Mouse (Mus musculus): ENCODE measurements at regions not wholly inside any gene's neighbourhood (a gene's known extent, or its start where the extent isn't known, plus 50 kb on each side); places are given as distances from the start of the nearest gene placed in this dataset.

DNA sequence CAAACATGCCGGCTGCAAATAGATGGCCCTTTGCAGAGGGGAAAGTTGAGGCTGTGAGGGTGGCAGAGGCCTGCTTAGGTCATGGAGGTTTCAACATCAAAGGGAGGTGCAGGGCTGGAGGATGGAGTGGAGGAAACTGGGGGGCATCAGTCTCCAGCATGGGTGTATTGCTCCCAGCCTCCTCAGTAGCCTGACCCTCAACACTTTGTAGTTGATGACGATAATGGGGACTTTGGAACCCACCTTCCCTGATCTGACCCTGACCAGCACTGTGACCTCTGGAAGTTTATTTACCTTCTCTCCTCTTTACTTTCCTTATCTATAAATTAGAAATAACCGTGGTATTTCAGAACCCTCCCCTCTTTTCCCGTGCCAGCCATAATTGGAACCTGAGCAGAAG is 56.2 kb downstream of the Gm26897 start:
- DNase-seq (ENCODE audit: extremely low spot score, low spot score): no peak

DNA sequence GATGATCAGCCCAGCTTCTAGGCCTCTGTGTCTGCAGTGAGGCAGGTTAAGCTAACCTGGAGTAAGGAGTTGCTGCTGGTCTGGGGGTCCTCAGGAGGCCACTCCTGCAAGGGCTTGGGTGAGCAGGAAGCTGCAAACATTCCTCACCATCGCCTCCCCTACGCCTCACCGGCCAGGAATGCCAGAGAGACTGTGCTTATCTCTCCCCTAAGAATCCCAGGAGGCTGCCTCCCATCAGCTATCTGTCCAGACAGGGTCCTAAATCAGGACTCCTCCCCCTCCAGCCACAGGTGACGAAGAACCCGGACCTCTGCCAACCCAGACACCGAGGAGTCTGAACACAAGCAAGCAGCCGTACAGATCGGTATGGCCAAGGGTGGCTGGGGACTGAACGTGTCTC is 56.8 kb downstream of the Gm26897 start:
- no peak for DNase-seq (ENCODE audit: extremely low spot score, low spot score)

DNA sequence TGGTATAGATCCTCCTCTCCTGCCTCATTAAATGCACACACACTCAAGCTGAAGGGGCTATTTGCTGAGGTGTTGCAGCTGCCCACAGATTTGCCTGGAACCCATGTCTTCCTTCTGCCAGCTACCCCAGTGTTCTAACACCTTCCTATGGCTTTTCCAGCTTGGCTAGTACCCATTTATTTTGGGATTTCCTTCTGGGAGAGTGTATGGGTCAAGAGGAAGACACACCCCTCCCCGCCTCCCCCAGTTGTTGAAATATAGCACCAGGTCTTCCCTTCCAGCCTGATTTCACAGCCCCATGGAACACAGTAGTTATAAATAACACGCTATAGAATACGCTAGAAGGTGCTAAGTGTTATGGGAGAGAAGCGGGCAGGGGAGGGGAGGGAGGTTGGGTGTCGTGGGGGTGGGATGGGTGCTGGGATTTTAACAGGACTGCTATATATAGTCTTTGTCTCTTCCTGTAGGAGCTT is 57.4 kb downstream of the Gm26897 start:
- no peak for DNase-seq (ENCODE audit: extremely low spot score, low spot score)

DNA sequence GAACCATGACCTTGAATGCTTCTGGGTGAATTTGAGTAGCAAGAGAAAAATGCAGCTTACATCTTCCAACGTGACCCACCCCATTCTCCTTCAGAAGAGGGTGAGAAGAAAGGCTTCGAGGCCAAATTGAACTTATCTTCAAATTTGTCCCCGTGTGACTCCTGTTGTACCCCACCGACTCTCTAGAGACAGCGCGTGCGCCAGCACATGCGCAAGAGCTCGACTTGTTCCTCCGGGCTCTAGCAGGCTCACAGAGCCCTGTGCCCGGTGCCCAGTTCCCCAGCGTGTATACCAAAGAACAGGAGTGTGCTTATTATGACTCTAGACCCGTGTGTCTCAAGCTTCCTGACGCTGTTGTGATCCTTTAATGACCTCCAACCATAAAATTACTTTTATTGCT is 59.0 kb downstream of the Gm26897 start:
- no peak for DNase-seq (ENCODE audit: extremely low spot score, low spot score)

DNA sequence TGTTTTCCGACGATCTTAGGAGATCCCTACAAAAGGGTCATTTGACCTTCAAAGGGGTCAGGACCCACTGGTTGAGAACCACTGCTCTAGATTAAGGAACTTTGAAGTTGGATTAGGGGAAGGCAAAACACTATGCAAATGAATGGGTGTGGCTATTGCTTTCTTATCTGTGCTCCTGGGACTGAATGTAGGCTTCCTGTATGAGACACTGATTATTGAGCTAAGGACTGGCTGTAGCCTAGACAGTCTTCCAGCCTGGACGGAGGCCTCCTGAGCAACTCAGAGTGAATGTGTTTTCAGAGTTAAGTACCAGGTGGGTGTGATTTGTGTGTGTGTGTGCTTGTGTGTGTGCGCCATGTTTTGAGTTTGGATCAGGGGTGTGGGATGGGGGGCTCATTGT is 59.5 kb downstream of the Gm26897 start:
- DNase-seq (ENCODE audit: extremely low spot score, low spot score): no peak

DNA sequence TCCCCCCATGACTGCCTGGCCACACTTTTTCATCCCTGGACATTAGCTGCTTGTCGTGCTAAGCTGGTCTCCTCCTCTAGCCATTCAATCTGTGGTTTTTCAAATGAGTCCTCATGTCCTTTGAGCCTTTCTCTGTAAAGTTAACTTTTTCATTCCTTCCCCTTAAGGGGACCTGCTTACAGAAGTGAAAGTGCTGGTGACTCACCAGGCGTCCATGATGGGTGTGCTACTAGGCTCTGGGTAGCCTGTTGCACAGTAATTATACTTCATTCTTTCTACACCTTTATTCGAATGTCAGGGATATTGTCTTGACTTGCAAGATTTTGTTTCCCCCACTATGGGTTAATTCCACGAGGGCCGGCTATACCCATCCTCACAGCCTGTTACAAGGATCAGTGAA is 63.2 kb downstream of the Gm26897 start:
- no peak for DNase-seq (ENCODE audit: extremely low spot score, low spot score)

DNA sequence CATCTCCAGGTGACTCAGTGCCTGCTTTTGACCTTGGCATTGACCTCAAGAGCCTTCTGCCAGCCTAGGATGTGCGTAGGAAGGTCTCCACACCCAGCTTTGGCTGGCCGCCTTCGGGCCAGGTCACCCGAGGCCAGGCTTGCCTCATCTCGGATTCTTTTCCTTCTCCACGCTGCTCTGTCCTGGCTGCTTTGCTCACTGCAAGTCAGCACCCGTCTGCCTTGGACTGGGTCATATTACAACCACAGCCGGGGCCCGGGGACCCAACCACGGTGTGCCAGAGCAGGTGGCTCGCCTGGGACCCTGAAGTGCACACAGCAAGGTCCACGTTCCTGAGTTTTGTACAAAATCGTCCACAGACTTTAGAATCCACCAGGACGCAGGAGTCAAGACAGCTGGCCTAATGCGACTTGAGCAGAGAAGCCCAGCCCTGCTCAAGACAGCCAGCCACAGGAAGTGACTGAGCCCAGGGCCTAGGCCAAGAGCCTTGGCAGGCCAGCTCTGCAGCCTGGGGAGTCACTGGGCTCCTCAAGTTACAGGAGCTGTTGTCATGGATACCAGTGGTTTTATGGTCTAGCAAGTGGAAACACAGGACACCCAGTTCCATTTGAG is 66.1 kb downstream of the Gm26897 start:
- peak; percentile 60 for DNase-seq (ENCODE audit: extremely low spot score, low spot score)

DNA sequence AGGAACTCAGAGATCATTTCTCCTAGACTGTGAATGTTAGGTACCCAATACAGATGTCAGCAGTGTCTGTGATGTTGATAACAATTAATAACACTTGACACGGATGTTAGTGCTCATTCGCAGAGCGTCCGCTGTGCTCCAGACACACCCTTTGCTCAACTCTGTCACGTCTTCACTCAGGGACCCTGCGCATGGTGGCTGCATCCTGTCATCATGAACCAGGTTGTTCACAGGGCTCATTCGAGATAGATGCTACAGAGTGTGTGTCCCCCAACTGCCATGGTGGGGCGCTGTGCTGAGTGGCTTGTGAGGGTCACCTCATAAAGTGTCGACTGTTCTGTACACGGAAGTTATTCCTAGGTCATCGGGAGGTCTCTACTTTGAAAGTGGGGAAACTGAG is 66.8 kb downstream of the Gm26897 start:
- no peak for DNase-seq (ENCODE audit: extremely low spot score, low spot score)

DNA sequence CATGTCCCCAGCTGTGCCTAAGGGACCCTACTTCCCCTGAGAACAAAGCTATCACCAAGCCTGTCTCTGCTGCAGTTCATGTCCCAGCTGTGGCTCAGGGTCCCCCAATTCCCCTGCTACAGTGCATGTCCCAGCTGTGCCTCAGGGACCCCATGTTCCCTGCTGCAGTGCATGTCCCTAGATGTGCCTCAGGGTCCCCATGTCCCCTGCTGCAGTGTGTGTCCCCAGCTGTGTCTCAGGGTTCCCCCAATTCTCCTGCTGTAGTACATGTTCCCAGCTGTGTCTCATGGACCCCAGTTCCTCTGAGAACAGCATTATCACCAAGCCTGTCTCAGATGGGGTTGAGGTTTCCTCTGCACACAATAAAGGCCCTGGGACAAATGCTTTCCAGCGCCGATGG is 67.3 kb downstream of the Gm26897 start:
- no peak for DNase-seq (ENCODE audit: extremely low spot score, low spot score)

DNA sequence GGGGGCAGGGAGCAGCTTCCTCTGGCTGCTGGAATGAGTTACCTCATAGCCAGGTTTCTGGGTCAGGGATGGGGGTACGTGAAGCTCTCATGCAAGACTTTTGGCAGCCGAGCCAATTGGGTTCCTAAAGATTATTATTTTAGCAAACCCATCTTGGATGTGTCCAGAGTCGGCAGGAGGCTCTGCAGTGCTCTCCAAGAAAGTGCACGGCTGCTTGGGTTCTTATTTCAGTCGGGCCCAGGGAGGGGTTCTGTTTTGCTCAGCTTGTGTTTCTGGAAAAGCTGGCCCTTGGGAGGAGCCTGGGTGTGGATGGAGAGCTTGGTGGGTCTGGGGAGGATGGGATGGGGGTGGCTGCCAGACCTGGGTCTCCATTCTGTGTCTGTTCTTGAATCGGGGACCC is 70.8 kb downstream of the Gm26897 start:
- no peak for DNase-seq (ENCODE audit: extremely low spot score, low spot score)

DNA sequence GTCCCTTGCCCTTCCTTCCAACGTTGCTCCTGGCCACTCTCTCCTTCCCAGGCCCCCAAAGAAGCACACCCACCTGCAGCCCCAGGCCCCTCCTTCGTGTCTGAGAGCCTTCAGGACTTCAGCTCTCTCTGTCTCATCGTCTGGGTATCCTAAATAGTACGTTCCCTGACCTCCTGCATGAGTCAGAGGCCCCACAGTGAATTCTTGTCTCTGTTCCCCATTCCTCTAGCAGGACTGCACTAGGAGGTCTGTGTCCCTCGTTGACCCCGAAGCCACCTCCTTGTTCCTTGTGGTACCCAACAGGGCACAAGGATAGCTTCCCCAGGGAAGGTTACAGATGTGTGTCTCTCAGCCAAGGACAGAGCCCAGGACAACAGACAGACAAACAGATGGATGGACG is 71.4 kb downstream of the Gm26897 start:
- no peak for DNase-seq (ENCODE audit: extremely low spot score, low spot score)

DNA sequence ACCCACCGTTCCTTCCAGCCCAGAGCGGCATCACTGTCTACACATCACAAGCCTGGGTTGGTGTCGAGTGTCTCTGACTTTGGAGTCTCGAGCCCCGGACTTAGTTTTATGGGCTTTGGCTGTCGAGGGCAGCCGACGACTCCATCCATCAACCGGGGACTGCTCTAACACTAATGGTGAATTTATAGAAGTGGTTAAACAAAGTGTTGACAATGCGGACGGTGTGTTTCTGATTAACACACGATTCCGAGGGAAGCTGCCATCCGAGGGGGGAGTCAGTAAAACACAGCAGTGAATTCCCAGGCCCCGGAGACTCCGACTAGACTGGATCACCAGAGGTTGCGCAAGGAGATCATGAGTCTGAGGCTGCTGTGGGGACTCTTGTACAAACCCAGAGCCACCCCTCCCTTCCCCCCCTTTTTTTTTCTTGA is 72.1 kb downstream of the Gm26897 start:
- DNase-seq (ENCODE audit: extremely low spot score, low spot score): no peak

DNA sequence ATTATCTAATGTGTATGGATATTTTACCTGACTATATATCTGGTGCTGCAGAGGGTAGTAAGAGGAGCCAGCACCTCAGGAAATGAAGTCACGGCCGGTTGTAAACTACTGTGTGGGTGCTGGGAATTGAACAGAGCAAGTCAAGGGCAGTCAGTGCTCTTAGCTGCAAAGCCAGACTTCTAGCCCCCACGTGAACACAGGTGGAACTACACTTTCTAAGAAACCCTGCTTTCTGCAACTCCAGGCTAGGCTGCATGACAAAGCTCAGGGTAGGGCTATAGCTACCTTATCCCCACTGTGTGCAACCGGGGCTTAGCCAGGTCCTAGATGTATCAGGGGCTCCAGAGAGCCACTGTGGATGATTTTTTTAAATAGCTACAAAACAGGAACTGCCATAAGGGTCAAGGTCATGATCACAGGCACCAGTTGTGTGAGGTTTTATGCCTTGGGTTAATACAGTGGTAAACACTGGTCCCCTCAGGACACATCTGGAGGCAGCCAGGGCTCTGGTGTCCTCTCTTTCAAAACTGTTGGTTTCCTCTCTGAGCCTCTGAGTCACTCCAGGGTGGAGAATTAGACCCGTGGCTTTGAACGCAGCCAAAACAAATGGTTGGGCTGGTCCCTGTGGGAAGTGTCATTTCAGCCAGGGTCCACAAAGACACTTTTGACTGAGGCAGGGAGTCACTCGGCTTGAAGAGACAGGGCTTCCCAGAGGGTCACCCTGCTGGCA is 76.5 kb downstream of the Gm26897 start:
- no peak for DNase-seq (ENCODE audit: extremely low spot score, low spot score)

DNA sequence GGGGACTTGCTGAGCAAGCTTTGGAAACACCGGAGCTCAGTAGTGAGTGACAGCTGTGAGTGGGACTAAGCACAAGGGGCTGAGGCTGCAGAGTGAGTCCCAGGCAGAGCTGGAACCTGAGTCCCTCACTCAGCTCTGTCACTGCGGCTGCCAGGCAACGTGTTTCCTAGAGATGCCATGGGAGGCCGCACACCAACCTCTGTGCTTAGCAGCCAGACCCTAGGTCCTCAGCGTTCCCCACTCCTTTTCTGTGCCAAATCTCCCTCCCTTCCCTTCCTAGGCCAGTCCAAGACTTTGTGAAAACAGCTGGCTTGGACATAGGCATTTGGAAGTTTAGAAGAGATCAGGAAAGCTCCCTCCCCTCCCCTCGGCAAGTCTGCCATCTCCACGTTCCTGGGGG is 78.9 kb downstream of the Gm26897 start:
- DNase-seq (ENCODE audit: extremely low spot score, low spot score): no peak

DNA sequence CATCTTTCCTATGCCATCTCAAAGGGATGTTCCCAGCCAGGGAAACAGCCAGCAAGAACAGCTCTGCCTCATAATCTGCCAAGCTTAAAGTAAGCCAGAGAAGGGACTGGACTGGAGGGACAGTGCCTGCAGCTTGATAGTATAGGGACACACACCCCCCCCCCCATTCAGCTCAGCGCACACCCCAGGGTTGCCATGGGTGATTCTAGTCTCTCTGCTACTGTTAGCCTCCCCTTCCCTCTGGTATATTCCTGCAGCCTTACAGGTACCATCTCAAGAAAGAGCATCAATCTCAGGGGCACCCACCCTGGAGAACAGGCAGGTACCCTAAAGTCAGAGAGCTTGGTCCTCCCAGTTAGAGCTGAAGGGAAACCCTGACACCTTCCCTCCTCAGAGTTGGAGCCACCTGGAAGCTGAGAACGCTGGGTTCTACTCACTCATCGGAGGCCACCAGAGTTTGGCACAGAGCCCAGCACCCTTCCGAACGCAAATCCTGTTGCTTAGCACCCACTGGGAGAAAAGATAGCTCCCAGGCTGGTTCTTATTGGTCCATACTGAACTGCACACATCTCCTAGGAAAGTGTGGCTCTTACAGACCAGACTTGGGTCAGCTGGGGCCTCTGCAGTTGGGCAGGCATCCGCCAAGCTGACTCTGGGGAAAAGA is 79.5 kb downstream of the Gm26897 start:
- DNase-seq (ENCODE audit: extremely low spot score, low spot score): no peak

DNA sequence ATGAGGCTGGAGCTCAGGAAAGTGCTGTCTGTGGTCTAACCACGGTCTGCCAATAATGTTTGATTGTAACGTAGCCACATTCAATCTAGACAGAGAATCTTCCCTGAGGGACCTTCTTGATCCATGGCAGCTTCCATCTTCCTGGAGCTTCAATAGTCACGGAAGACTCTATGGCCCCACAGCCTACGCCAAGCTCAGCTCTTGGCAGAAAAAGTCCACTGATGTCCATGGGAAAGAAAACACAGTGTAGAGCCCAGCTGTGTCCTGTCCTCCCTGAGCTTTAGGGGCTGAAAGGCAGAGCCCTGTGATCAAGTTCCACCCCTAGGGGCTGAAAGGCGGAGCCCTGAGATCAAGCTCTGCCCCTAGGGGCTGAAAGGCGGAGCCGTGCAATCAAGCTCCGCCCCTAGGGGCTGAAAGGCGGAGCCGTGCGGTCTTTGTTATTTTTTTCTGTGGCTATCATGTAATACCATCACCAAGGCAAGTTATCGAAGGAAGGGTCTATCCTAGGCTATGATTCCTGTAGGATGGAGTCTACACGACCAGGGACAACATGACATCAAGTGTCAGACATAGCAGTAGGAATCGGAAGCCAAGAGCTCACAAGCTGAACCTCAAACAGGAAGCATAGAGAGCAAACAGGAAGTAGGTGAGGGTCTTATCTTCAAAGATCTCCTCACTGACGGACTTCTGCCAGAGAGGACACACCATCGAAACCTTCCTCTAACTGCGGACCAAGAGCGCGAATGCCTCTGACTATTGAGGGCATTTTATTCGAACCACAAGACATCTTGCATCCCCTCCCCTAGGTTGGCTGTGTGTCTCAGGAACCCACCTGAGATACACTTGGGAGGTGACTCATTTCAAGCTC is 81.4 kb downstream of the Gm26897 start:
- no peak for DNase-seq (ENCODE audit: extremely low spot score, low spot score)

DNA sequence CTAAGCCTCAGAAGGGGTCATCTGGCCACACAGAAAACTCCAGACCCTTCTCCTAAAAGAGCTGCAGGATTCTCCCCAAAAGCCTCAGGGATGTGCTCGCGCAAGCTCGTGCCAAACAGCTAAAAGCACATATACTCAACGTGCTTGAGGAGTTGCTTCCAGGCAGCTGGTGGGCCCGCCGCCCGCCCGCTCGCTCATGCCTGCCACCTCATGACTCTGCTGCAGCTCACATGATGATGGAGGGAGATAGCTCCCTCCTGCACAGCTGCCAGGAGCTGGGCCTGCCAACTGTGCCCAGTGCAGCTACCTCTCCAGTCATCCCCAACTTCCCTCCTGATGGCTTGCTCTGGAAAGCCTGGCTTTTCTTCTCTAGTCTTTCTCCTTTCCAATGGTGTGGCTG is 87.2 kb downstream of the Gm26897 start:
- no peak for DNase-seq (ENCODE audit: extremely low spot score, low spot score)

DNA sequence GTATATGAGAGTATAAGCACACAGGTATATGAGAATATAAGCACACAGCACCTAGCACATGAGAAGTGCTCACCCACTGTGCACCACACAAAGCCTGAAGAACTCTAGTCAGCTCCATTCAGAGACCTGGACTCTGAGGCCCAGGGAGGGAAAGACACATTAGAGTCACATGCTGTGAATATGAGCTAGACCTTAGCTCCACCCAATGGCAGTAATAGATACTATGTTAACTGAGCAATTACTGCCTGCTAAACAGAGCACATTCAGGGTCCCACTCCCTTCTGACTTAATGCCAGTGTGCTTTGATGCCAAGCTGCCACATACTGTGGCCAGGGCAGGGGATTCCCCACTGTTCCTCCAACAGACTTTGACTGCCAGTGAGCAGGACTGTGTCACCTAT is 89.2 kb downstream of the Gm26897 start:
- no peak for DNase-seq (ENCODE audit: extremely low spot score, low spot score)

DNA sequence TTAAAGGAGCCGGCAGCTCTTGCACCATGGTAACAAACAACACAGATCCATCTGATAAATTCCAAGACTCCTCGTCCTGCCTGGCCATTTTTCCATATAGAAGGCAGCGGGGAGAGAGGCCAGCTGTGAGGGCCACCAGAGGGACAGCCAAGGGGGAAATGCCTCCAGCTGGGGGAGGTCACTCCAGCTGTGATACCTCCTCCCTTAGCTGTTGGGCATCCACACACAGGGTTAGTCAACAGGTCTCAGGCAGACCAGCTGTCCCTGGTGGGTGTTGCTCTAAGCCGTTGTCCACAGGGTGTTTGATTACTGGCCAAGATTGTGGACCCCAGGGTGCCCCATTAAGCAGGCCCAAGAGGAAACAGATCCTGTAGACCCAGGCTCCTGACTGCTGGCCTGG is 89.7 kb downstream of the Gm26897 start:
- DNase-seq (ENCODE audit: extremely low spot score, low spot score): no peak

DNA sequence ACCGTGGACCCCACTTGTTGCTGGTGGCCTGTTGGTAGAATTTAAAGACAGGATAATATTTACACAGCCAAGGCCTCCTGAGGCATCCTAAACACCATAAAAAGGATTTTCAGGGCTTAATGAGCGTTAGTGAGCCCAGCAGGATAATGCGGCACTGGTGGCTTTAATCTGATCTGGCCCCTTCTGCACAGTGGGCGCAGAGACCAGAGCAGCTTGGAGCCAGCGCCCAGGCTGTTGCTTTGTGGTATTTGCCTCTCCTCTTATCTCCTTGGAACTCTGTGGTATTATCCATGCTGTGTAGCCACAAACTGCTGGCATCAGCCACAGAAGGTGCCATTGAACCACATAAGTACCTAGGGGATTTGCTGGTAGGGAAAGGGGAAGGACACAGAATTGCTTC is 90.1 kb downstream of the Gm26897 start:
- no peak for DNase-seq (ENCODE audit: extremely low spot score, low spot score)

DNA sequence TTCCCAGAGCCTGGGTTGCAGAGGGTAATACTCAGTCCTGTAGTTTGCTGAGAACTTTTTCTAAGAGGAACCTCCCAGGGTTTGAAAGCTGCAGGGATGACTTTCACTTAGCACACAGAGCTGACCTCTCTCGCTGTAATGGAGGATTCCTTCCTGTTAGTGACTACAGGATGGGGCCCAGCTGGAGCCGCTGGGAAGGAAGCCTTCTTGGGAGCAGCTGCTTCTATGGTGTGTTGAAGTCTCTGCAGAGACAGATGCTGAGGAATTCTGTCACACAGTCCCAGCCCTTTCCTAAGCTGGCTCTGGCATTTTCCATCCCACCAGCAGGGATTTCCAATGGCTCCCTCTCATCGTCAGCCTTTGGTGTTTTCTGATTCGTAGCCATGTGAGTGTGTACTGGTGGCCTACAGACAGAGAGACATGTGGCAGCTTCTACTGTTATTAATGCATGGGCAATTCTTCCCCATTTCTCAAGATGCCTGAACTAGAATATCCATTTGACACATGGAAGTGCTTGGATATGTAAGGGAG is 90.9 kb downstream of the Gm26897 start:
- DNase-seq (ENCODE audit: extremely low spot score, low spot score): no peak

DNA sequence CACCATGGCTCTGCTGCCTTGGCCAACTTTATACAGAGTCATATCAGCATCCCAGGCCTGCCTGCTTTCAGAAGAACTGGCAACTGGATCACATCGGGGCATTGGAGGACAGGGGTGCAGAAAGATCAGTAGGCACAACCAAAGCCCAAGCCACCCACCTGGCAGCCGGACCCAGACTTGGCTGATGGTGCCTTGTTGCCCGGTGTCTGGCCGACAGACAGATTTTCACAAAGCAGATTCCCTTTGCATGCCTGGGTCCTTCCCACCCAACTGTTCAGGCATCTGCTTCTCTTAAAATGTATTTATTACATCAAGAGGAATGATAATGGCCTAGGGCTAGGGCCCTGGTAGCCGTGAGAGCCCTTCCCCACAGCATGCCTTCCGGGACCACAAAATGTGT is 96.2 kb downstream of the Gm26897 start:
- no peak for DNase-seq (ENCODE audit: extremely low spot score, low spot score)
